In genomic region chr11:103765556-103766011, GRCm38 (mm10) we compare ENCODE assay signal across 15 mouse cellular contexts. TPM values are rescaled to one million over a fixed set of nuclear protein-coding genes. Genes with fewer than 3 reads are reported as not detected.
DNase-seq lines count a peak whose midpoint lies in the region; ATAC-seq and TF ChIP-seq lines count a peak whose summit lies in the region.
"Had no signal": no experiment of that assay in that cellular context is flagged by ENCODE, and none has a peak within 500 bp of the region (broad histone marks: within the 10 kb centered on the region; RNA-seq: fewer than 3 reads in every experiment).

No protein-coding gene starts in this region.

- no peak for TF ChIP-seq POLR2A in cerebellum, adult 2 months (IDR thresholded peaks at IDR 0.05; ENCODE audit: borderline replicate concordance, insufficient read depth, low read length)
- TF ChIP-seq POLR2A in kidney, adult 2 months (IDR thresholded peaks at IDR 0.05; ENCODE audit: low read depth, low read length), result no peak

- H3K27ac ChIP-seq in midbrain, embryonic 10.5 days (replicated peaks), result peak overlapping the region; percentile 82
- H3K27ac ChIP-seq in midbrain, embryonic 16.5 days (ENCODE audit: low read length), result no peak overlapping the region
- H3K27ac ChIP-seq in hindbrain, embryonic 13.5 days, result no peak overlapping the region
- H3K27ac ChIP-seq in midbrain, postnatal 0 days (ENCODE audit: low read depth, low read length), result no peak overlapping the region
- no peak overlapping the region for H3K27ac ChIP-seq in cerebellum, adult 2 months (ENCODE audit: insufficient read depth, low read length)
- H3K27ac ChIP-seq in kidney, adult 2 months (ENCODE audit: insufficient read depth, low read depth, low read length), result no peak overlapping the region
- H3K27ac ChIP-seq: heart, adult 2 months; liver, embryonic 12.5 days had no signal

- TF ChIP-seq CTCF in midbrain, postnatal 0 days (IDR thresholded peaks at IDR 0.05), result no peak
- TF ChIP-seq CTCF in cerebellum, adult 2 months (IDR thresholded peaks at IDR 0.05; ENCODE audit: borderline replicate concordance, insufficient read depth, low read depth, low read length), result no peak
- TF ChIP-seq CTCF in kidney, adult 2 months (conservative IDR thresholded peaks at IDR 0.05; ENCODE audit: insufficient read depth, insufficient read length, low read depth, low read length), result no peak

- 0 out of 2 replicates have a peak, but pooled peaks cover 3% of the 10 kb centered on the region for H3K9me3 ChIP-seq in midbrain, embryonic 10.5 days (replicated peaks)
- H3K9me3 ChIP-seq in midbrain, embryonic 16.5 days (replicated peaks; ENCODE audit: control insufficient read depth, low read length, poor library complexity, severe bottlenecking), result 0 out of 2 replicates have a peak, but pooled peaks cover 3% of the 10 kb centered on the region
- H3K9me3 ChIP-seq in hindbrain, embryonic 13.5 days, result no peaks in the 10 kb centered on the region
- no peaks in the 10 kb centered on the region for H3K9me3 ChIP-seq in midbrain, postnatal 0 days (ENCODE audit: low read length)
- H3K9me3 ChIP-seq: liver, embryonic 12.5 days had no signal

- H3K27me3 ChIP-seq in midbrain, embryonic 10.5 days (ENCODE audit: low read depth, poor library complexity, severe bottlenecking), result peaks cover 66% of the 10 kb centered on the region
- peaks cover 6% of the 10 kb centered on the region for H3K27me3 ChIP-seq in midbrain, embryonic 16.5 days (ENCODE audit: control insufficient read depth, insufficient read depth, low read depth, low read length)
- peaks cover 53% of the 10 kb centered on the region for H3K27me3 ChIP-seq in hindbrain, embryonic 13.5 days
- H3K27me3 ChIP-seq in midbrain, postnatal 0 days (ENCODE audit: insufficient read depth, low read length), result peaks cover 6% of the 10 kb centered on the region; the same call in 1 of the 2 replicates
- no peaks in the 10 kb centered on the region for H3K27me3 ChIP-seq in cerebellum, adult 2 months (ENCODE audit: control insufficient read depth, insufficient read depth, low read length)
- H3K27me3 ChIP-seq in kidney, adult 2 months (replicated peaks; ENCODE audit: control insufficient read depth, insufficient read depth, low read length), result no peaks in the 10 kb centered on the region

- no peaks in the 10 kb centered on the region for H3K36me3 ChIP-seq in midbrain, embryonic 10.5 days
- H3K36me3 ChIP-seq in midbrain, embryonic 16.5 days (ENCODE audit: control insufficient read depth, insufficient read depth, low read length), result no peaks in the 10 kb centered on the region
- H3K36me3 ChIP-seq in hindbrain, embryonic 13.5 days, result no peaks in the 10 kb centered on the region
- no peaks in the 10 kb centered on the region for H3K36me3 ChIP-seq in midbrain, postnatal 0 days (ENCODE audit: insufficient read depth, low read length)
- H3K36me3 ChIP-seq in kidney, adult 2 months (ENCODE audit: control insufficient read depth, insufficient read depth, low read length), result no peaks in the 10 kb centered on the region
- H3K36me3 ChIP-seq: liver, embryonic 12.5 days had no signal

- peak; percentile 79 for DNase-seq in midbrain, embryonic 10.5 days (ENCODE audit: low spot score)
- peak; percentile 47 for DNase-seq in midbrain, postnatal 0 days (ENCODE audit: low spot score)
- DNase-seq in cerebellum, adult 2 months, result no peak
- no peak for DNase-seq in layer of hippocampus, postnatal 10 days (ENCODE audit: low spot score in 2 of 2)
- no peak for DNase-seq in kidney, adult 2 months
- DNase-seq in Muller cell, postnatal 12 days (ENCODE audit: inconsistent ontology term), result no peak
- DNase-seq: cerebellum, adult 11 months; heart, adult 2 months; heart, postnatal 14 days; kidney, adult 11 months; lung, postnatal 14 days; right cerebral cortex, adult 18-20 months had no signal

- H3K4me1 ChIP-seq in midbrain, embryonic 10.5 days, result peaks cover 63% of the 10 kb centered on the region
- H3K4me1 ChIP-seq in midbrain, embryonic 16.5 days (ENCODE audit: control insufficient read depth, insufficient read depth, low read length), result peaks cover 9% of the 10 kb centered on the region
- H3K4me1 ChIP-seq in hindbrain, embryonic 13.5 days (replicated peaks), result peaks cover 15% of the 10 kb centered on the region
- peaks cover 1% of the 10 kb centered on the region; the same call in 1 of the 2 replicates for H3K4me1 ChIP-seq in midbrain, postnatal 0 days (ENCODE audit: insufficient read depth, low read length)
- no peaks in the 10 kb centered on the region; the same call in 1 of the 2 replicates for H3K4me1 ChIP-seq in cerebellum, adult 2 months (ENCODE audit: control insufficient read depth, insufficient read depth, low read length)
- no peaks in the 10 kb centered on the region for H3K4me1 ChIP-seq in kidney, adult 2 months (ENCODE audit: control insufficient read depth, insufficient read depth, low read length)
- H3K4me1 ChIP-seq: liver, embryonic 12.5 days had no signal

- no peak overlapping the region for H3K9ac ChIP-seq in midbrain, embryonic 16.5 days (ENCODE audit: low read depth, low read length)
- H3K9ac ChIP-seq in hindbrain, embryonic 13.5 days, result no peak overlapping the region
- 0 out of 2 replicates have a peak overlapping the region, but pooled peaks have one; percentile 24 for H3K9ac ChIP-seq in midbrain, postnatal 0 days (replicated peaks; ENCODE audit: low read length, poor library complexity, severe bottlenecking)
- H3K9ac ChIP-seq: liver, embryonic 12.5 days had no signal

- ATAC-seq in midbrain, embryonic 16.5 days, result no peak
- ATAC-seq in hindbrain, embryonic 13.5 days (ENCODE audit: low FRiP score), result peak; percentile 71
- peak; percentile 34; the same call in 1 of the 2 replicates for ATAC-seq in midbrain, postnatal 0 days (ENCODE audit: low FRiP score)
- ATAC-seq: liver, embryonic 12.5 days had no signal

- no peak overlapping the region for H3K4me2 ChIP-seq in midbrain, embryonic 16.5 days (ENCODE audit: low read length)
- H3K4me2 ChIP-seq in hindbrain, embryonic 13.5 days, result 0 out of 2 replicates have a peak overlapping the region, but pooled peaks have one; percentile 4
- no peak overlapping the region for H3K4me2 ChIP-seq in midbrain, postnatal 0 days (ENCODE audit: low read depth, low read length, poor library complexity, severe bottlenecking)
- H3K4me2 ChIP-seq: liver, embryonic 12.5 days had no signal

- WGBS in midbrain, embryonic 10.5 days, result 1% methylated on average over 6 of the region's 6 CpGs
- WGBS in midbrain, embryonic 16.5 days, result 3% methylated on average over 6 of the region's 6 CpGs
- 4% methylated on average over 6 of the region's 6 CpGs for WGBS in hindbrain, embryonic 13.5 days
- 8% methylated on average over 6 of the region's 6 CpGs for WGBS in midbrain, postnatal 0 days
- 32% methylated on average over 6 of the region's 6 CpGs for WGBS in cerebellum, adult 2 months
- 30% methylated on average over 6 of the region's 6 CpGs for WGBS in kidney, adult 2 months

- H3K4me3 ChIP-seq in midbrain, embryonic 10.5 days, result peak overlapping the region; percentile 21; the same call in 1 of the 2 replicates
- H3K4me3 ChIP-seq in midbrain, embryonic 16.5 days (ENCODE audit: low read depth, low read length), result no peak overlapping the region
- no peak overlapping the region for H3K4me3 ChIP-seq in hindbrain, embryonic 13.5 days
- no peak overlapping the region for H3K4me3 ChIP-seq in midbrain, postnatal 0 days (ENCODE audit: low read depth, low read length)
- no peak overlapping the region for H3K4me3 ChIP-seq in cerebellum, adult 2 months (replicated peaks; ENCODE audit: insufficient read depth, low read depth, low read length)
- H3K4me3 ChIP-seq in kidney, adult 2 months (ENCODE audit: insufficient read depth, low read depth, low read length), result no peak overlapping the region
- H3K4me3 ChIP-seq: heart, adult 2 months; liver, embryonic 12.5 days had no signal

RNA-seq across cellular contexts. Expression of gene Wnt3, which starts 8.4 kb away (rescaled TPM):
- 9.8 and 10.8 TPM in 2 replicates for polyA plus RNA-seq in midbrain, embryonic 10.5 days (2016; fragmentation: Nextera tagmentation; extraction: Ambion mirVana)
- 18.8 and 21.2 TPM in 2 replicates for polyA plus RNA-seq in midbrain, embryonic 16.5 days (2015; fragmentation: Nextera tagmentation; extraction: Ambion mirVana)
- 7.9 and 9.8 TPM in 2 replicates for polyA plus RNA-seq in hindbrain, embryonic 13.5 days (2015; fragmentation: Nextera tagmentation; extraction: Ambion mirVana)
- 12.5 and 13.2 TPM in 2 replicates for total RNA-seq in midbrain, postnatal 0 days (2014; rRNA removed)
- 11.6 and 11.7 TPM in 2 replicates for polyA plus RNA-seq in midbrain, postnatal 0 days (2015; fragmentation: Nextera tagmentation; extraction: Ambion mirVana)
- polyA plus RNA-seq in cerebellum, adult 2 months (2012; rRNA removed), result 13.6 and 14.5 TPM in 2 replicates
- total RNA-seq in layer of hippocampus, postnatal 10 days (2021), result 1 to 10 TPM; 1.1 to 1.8 TPM
- not detected in 2 replicates for polyA plus RNA-seq in kidney, adult 2 months (2012; rRNA removed)
- total RNA-seq: heart, adult 2 months; heart, postnatal 14 days had no signal
- polyA plus RNA-seq: heart, adult 2 months had no signal

RNA-seq across cellular contexts. Expression of gene Wnt9b, which starts 16.0 kb away (rescaled TPM):
- 0.43 and 0.73 TPM in 2 replicates for polyA plus RNA-seq in midbrain, embryonic 10.5 days (2016; fragmentation: Nextera tagmentation; extraction: Ambion mirVana)
- polyA plus RNA-seq in midbrain, embryonic 16.5 days (2015; fragmentation: Nextera tagmentation; extraction: Ambion mirVana), result 0.92 and 1.1 TPM in 2 replicates
- 0.13 and 0.21 TPM in 2 replicates for polyA plus RNA-seq in hindbrain, embryonic 13.5 days (2015; fragmentation: Nextera tagmentation; extraction: Ambion mirVana)
- total RNA-seq in midbrain, postnatal 0 days (2014; rRNA removed), result 2.6 and 3.2 TPM in 2 replicates
- polyA plus RNA-seq in midbrain, postnatal 0 days (2015; fragmentation: Nextera tagmentation; extraction: Ambion mirVana), result 1.2 and 1.3 TPM in 2 replicates
- polyA plus RNA-seq in cerebellum, adult 2 months (2012; rRNA removed), result 1.0 and 1.1 TPM in 2 replicates
- under 1 TPM; 0.56 to 0.87 TPM for total RNA-seq in layer of hippocampus, postnatal 10 days (2021)
- 2.7 and 3.5 TPM in 2 replicates for polyA plus RNA-seq in kidney, adult 2 months (2012; rRNA removed)
- polyA plus RNA-seq: liver, embryonic 12.5 days had no signal

Comparison
In these comparisons a context has a peak if more than half of its experiments do, and no peak if none do; other contexts are left out.
1. DNase-seq: peak in midbrain, embryonic 10.5 days (single experiment) and midbrain, postnatal 0 days (single experiment); none in cerebellum, adult 2 months (0 of 2), layer of hippocampus, postnatal 10 days (0 of 2), kidney, adult 2 months (single experiment) and Muller cell, postnatal 12 days (single experiment).